In the genomic region with DNA sequence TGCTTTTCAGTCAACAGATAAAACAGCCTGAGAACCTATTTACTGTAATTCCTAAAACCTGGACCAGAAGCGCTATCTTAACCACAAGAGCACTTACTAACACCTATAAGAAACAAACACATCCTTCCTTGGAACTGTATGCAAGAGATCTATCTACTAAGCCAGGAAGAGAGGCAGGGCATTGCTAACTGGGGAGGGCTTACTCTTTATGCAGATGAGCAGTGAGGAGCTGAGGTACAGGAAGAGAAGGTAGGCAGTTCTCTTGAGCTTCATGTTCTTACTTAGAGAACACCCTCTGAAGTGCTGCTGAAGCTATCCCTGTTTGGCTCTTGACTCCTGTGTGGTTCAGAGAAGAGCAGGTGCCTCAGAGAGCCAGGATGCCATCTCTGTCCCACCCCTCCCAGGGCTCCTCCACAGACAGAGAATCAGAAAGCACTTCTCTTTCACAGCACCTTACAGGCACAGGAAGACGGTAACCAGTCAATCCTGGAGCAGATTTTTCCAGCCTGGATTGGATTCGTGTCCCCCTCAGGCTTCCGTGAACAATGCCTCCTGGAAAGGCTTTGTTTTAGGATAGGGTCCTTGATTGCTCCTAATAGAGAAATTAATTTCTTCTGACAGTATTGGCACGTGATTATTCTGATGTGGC, we compare ENCODE assay signal across 8 mouse cellular contexts. TPM values are rescaled to one million over a fixed set of nuclear protein-coding genes. Genes with fewer than 3 reads are reported as not detected.
A peak's percentile ranks its signal among the peaks of the same experiment; 100 is the strongest.
DNase-seq lines count a peak whose midpoint lies in the region; ATAC-seq lines count a peak whose summit lies in the region.

A gene (minus strand): TSS at position 463 of the 649 bp plus-strand sequence.

- no peak within 1 kb of the TSS for H3K27ac ChIP-seq in kidney, embryonic 16.5 days (ENCODE audit: low read length)
- H3K27ac ChIP-seq in hindbrain, embryonic 13.5 days, result peak within 1 kb of the TSS; percentile 73

- H3K36me3 ChIP-seq in kidney, embryonic 16.5 days (ENCODE audit: insufficient read depth, low read length), result no peaks in the 10 kb centered on the region
- H3K36me3 ChIP-seq in hindbrain, embryonic 13.5 days, result no peaks in the 10 kb centered on the region

- peak within 1 kb of the TSS; percentile 16; the same call in 1 of the 2 replicates for H3K4me3 ChIP-seq in kidney, embryonic 16.5 days (ENCODE audit: low read length)
- H3K4me3 ChIP-seq in hindbrain, embryonic 13.5 days, result peak within 1 kb of the TSS; percentile 32

- H3K9ac ChIP-seq in kidney, embryonic 16.5 days (replicated peaks; ENCODE audit: low read length), result peak within 1 kb of the TSS; percentile 46; the same call in 1 of the 2 replicates
- peak within 1 kb of the TSS; percentile 65 for H3K9ac ChIP-seq in hindbrain, embryonic 13.5 days

- peak within 1 kb of the TSS; percentile 32; the same call in 1 of the 2 replicates for H3K4me2 ChIP-seq in kidney, embryonic 16.5 days (replicated peaks; ENCODE audit: low read depth, low read length)
- peak within 1 kb of the TSS; percentile 53 for H3K4me2 ChIP-seq in hindbrain, embryonic 13.5 days

- H3K4me1 ChIP-seq in kidney, embryonic 16.5 days (ENCODE audit: insufficient read depth, low read length), result no peaks in the 10 kb centered on the region
- peaks cover 18% of the 10 kb centered on the region for H3K4me1 ChIP-seq in hindbrain, embryonic 13.5 days (replicated peaks)

- DNase-seq in kidney, adult 11 months, result no peak
- DNase-seq in embryo, embryonic 10 days (ENCODE audit: low spot score), result peak; percentile 42
- peak; percentile 3 for DNase-seq in naive thymus-derived CD4-positive, alpha-beta T cell, adult 2 months (ENCODE audit: low read depth)
- DNase-seq in spleen, adult 18-20 months, result no peak
- no peak for DNase-seq in adrenal gland, adult (ENCODE audit: inconsistent age in 2 of 2, low spot score in 1 of 2)
- DNase-seq in adrenal gland, postnatal 25 days, result no peak

- no peaks in the 10 kb centered on the region for H3K9me3 ChIP-seq in kidney, embryonic 16.5 days (ENCODE audit: low read length)
- no peaks in the 10 kb centered on the region for H3K9me3 ChIP-seq in hindbrain, embryonic 13.5 days

- H3K27me3 ChIP-seq in kidney, embryonic 16.5 days (ENCODE audit: insufficient read depth, low read length), result no peaks in the 10 kb centered on the region
- H3K27me3 ChIP-seq in hindbrain, embryonic 13.5 days, result no peaks in the 10 kb centered on the region

- WGBS in kidney, embryonic 16.5 days, result 12% methylated on average over 5 of the region's 5 CpGs
- 9% methylated on average over 5 of the region's 5 CpGs for WGBS in hindbrain, embryonic 13.5 days

- peak; percentile 78; the same call in 1 of the 2 replicates for ATAC-seq in kidney, embryonic 16.5 days (ENCODE audit: low FRiP score, low TSS enrichment)
- peak; percentile 85 for ATAC-seq in hindbrain, embryonic 13.5 days (ENCODE audit: low FRiP score)

RNA-seq across cellular contexts. Expression of the gene that starts here (rescaled TPM):
- polyA plus RNA-seq in kidney, embryonic 16.5 days (2015; fragmentation: Nextera tagmentation; extraction: Ambion mirVana), result 0.20 and 0.24 TPM in 2 replicates
- polyA plus RNA-seq in hindbrain, embryonic 13.5 days (2015; fragmentation: Nextera tagmentation; extraction: Ambion mirVana), result 1.7 and 2.7 TPM in 2 replicates
- not detected in 2 replicates for total RNA-seq in adrenal gland, postnatal 25 days (2021)

Comparison
In these comparisons a context has a peak if more than half of its experiments do, and no peak if none do; other contexts are left out.
1. Peak in ATAC-seq, H3K4me3 ChIP-seq, H3K9ac ChIP-seq and H3K4me2 ChIP-seq in kidney, embryonic 16.5 days; RNA of the gene not detected or under 1 TPM.
2. DNase-seq: peak in embryo, embryonic 10 days (single experiment) and naive thymus-derived CD4-positive, alpha-beta T cell, adult 2 months (single experiment); none in kidney, adult 11 months (single experiment), spleen, adult 18-20 months (0 of 2), adrenal gland, adult (0 of 2) and adrenal gland, postnatal 25 days (single experiment).